Mouse (Mus musculus): ENCODE measurements around the gene Doc2b.

GRCm38 (mm10) chr11:75795321-75795636 lies 570 bp downstream of the Doc2b start:
- TF ChIP-seq CTCF (IDR thresholded peaks at IDR 0.05; ENCODE audit: borderline replicate concordance, insufficient read depth, low read depth, low read length) (no peak), POLR2A (IDR thresholded peaks at IDR 0.05; ENCODE audit: borderline replicate concordance, insufficient read depth, low read length) (no peak)

All from cerebellum, adult 2 months (tissue).